Mouse (Mus musculus): ENCODE measurements around the gene Fam240b.
A peak's percentile ranks its signal among the peaks of the same experiment; 100 is the strongest.

DNA sequence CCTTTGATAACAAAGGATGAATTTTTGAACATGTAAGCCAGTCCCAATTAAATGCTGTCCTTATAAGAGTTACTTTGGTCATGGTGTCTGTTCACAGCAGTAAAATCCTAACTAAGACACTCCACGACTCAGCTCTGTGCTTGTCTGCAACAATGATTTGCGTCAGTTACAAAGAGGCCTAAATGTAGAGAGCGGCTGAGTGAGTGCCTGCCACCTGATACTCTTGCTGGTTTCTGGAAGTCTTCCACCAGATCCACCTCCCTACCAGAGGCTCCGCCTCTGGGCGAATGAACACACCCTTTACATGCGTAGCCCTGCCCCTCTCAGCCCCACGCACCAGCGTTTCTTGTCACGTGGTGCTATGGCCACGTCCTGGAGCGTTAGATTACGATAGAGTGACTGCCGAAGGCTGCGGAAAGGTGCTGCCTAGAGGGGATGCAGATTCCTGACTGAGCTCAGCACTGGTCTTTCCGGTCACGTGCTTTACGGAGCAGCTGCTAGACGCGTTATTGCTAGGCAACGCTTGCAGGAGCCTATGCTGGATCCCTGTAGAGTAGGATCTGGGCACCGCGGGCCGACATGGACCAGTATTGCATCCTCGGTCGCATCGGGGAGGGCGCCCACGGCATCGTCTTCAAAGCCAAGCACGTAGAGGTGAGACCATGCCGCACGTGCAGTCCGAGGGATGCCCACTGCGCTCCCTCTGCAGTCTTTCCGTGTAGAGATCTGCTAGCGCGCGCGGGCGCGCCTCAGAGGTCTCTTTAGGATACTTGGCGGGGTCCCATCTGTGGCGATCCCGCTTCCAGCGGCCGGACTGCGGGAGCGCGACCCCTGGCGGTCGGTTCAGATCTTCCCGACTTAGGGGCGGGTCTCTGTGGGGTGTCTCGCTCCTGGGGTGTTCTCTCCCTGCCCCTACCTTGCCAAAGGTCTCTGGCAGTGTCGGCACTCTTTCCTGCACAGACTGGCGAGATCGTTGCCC lies 65.3 kb downstream of the Fam240b start, which contains the start of gene Cdk20:
- TF ChIP-seq POLR2A (IDR thresholded peaks at IDR 0.05; ENCODE audit: borderline replicate concordance, control insufficient read depth, low read depth, low read length), result no peak; the same call in 1 of the 2 replicates
- TF ChIP-seq CTCF (IDR thresholded peaks at IDR 0.05; ENCODE audit: control insufficient read depth, insufficient read depth, low read length), result peak; percentile 64

Measured in bone marrow, adult 2 months (tissue).